Mouse (Mus musculus): Measurements from ENCODE around the gene Chst1. TPM values are rescaled to one million over a fixed set of nuclear protein-coding genes. Genes with fewer than 3 reads are reported as not detected.

Gene Chst1
- 10 to 100 TPM in 1 of 2 experiments, 1 to 10 TPM in 1; 9.6 to 13.0 TPM for total RNA-seq (2021)
- long read RNA-seq, experiment 1, transcript Chst1-201 (3 exons, 2,680 nt) = major isoform, 19 of 28 reads
- long read RNA-seq, experiment 1, partial matches to known transcripts = 9 of 28 reads
- long read RNA-seq, experiment 1, other reads (novel, unspliced or antisense) = 0 of 28 reads
- long read RNA-seq, experiment 2, transcript Chst1-201 (3 exons, 2,680 nt) = major isoform, 15 of 15 reads
- long read RNA-seq, experiment 2, partial matches to known transcripts = 0 of 15 reads
- long read RNA-seq, experiment 2, other reads (novel, unspliced or antisense) = 0 of 15 reads

GRCm38 (mm10) chr2:92599487-92600347 lies at the start of gene Chst1:
Gene Chst1, plus strand, starts transcription at chr2:92599707.
- DNase-seq = peak; percentile 68

GRCm38 (mm10) chr2:92550051-92550450 lies 49.5 kb upstream of the Chst1 start:
- DNase-seq = no peak

- DNase-seq = no peak
Observed at GRCm38 (mm10) chr2:92554536-92554935, 45.0 kb upstream of the Chst1 start.

- no peak for DNase-seq
Observed at GRCm38 (mm10) chr2:92562930-92563329, 36.6 kb upstream of the Chst1 start.

GRCm38 (mm10) chr2:92570623-92571022 lies 28.9 kb upstream of the Chst1 start:
- no peak for DNase-seq

- DNase-seq = no peak
Observed at GRCm38 (mm10) chr2:92577824-92578223, 21.7 kb upstream of the Chst1 start.

GRCm38 (mm10) chr2:92581302-92581701 lies 18.2 kb upstream of the Chst1 start:
- no peak for DNase-seq

GRCm38 (mm10) chr2:92582596-92582995 lies 16.9 kb upstream of the Chst1 start:
- DNase-seq = no peak

GRCm38 (mm10) chr2:92587806-92588205 lies 11.7 kb upstream of the Chst1 start:
- DNase-seq = no peak

- no peak for DNase-seq
Observed at GRCm38 (mm10) chr2:92594929-92595730, 4.4 kb upstream of the Chst1 start.

- no peak for DNase-seq
Observed at GRCm38 (mm10) chr2:92597291-92597690, 2.2 kb upstream of the Chst1 start.

GRCm38 (mm10) chr2:92598941-92599486 lies 493 bp upstream of the Chst1 start:
- DNase-seq = no peak

- DNase-seq = no peak
Observed at GRCm38 (mm10) chr2:92600348-92600670, 802 bp downstream of the Chst1 start.

- no peak for DNase-seq
Observed at GRCm38 (mm10) chr2:92601246-92601645, 1.7 kb downstream of the Chst1 start.

- no peak for DNase-seq
Observed at GRCm38 (mm10) chr2:92602073-92602472, 2.6 kb downstream of the Chst1 start.

GRCm38 (mm10) chr2:92603591-92603990 lies 4.1 kb downstream of the Chst1 start:
- peak; percentile 46 for DNase-seq

- DNase-seq = no peak
Observed at GRCm38 (mm10) chr2:92604565-92604964, 5.1 kb downstream of the Chst1 start.

GRCm38 (mm10) chr2:92605995-92606394 lies 6.5 kb downstream of the Chst1 start:
- peak; percentile 47 for DNase-seq

GRCm38 (mm10) chr2:92607153-92607552 lies 7.6 kb downstream of the Chst1 start:
- DNase-seq = no peak

GRCm38 (mm10) chr2:92607592-92607991 lies 8.1 kb downstream of the Chst1 start:
- DNase-seq = no peak

- DNase-seq = no peak
Observed at GRCm38 (mm10) chr2:92608013-92608619, 8.6 kb downstream of the Chst1 start.
